Mouse (Mus musculus): ENCODE data around the gene Gm28043. TPM values are rescaled to one million over a fixed set of nuclear protein-coding genes. Genes with fewer than 3 reads are reported as not detected.

Gm28043 gene
- polyA plus RNA-seq, 1 experiment, result 2.1 TPM

- Histone ChIP-seq H3K27ac (ENCODE audit: insufficient read depth, low read length) (no peak within 1 kb of the TSS), H3K4me1 (ENCODE audit: control insufficient read depth, insufficient read depth, low read length) (peaks cover 3% of the 10 kb centered on the region; the same call in 1 of the 2 replicates), H3K4me3 (ENCODE audit: insufficient read depth, low read length) (peak within 1 kb of the TSS; percentile 51)
- TF ChIP-seq POLR2A (IDR thresholded peaks at IDR 0.05; ENCODE audit: low read depth, low read length), result peak; percentile 60
- no peak for TF ChIP-seq CTCF (IDR thresholded peaks at IDR 0.05; ENCODE audit: borderline replicate concordance, insufficient read depth, low read length)
Observed at GRCm38 (mm10) chr17:29716732-29717445, 102.2 kb downstream of the Gm28043 start, which contains the start of gene Ccdc167. TSS of gene Ccdc167 (minus strand) at chr17:29717044.

DNA sequence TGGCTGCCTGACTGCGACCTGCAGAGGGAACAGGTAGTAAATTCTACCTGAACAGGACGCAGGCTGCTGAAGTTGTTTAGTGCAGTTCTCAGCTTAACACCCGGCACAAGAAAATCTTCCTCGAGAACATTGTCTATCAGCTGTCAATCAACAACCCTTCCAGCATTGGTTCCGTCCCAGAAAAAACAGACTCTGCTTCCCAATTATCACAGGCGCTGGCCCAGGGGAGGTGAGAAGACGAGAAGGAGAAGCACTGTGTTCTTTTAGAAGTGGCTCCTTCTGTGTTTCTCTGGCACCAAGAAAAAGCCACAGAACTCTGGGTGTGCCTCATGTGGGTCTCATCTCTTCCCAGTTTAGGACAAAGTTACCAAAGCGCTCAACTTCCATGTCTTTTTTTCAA is 104.0 kb downstream of the Gm28043 start:
- Histone ChIP-seq H3K27ac (ENCODE audit: insufficient read depth, low read length) (no peak overlapping the region), H3K4me1 (ENCODE audit: control insufficient read depth, insufficient read depth, low read length) (peaks cover 3% of the 10 kb centered on the region; the same call in 1 of the 2 replicates), H3K4me3 (ENCODE audit: insufficient read depth, low read length) (no peak overlapping the region)
- no peak for TF ChIP-seq POLR2A (IDR thresholded peaks at IDR 0.05; ENCODE audit: low read depth, low read length)
- TF ChIP-seq CTCF (IDR thresholded peaks at IDR 0.05; ENCODE audit: borderline replicate concordance, insufficient read depth, low read length), result no peak

DNA sequence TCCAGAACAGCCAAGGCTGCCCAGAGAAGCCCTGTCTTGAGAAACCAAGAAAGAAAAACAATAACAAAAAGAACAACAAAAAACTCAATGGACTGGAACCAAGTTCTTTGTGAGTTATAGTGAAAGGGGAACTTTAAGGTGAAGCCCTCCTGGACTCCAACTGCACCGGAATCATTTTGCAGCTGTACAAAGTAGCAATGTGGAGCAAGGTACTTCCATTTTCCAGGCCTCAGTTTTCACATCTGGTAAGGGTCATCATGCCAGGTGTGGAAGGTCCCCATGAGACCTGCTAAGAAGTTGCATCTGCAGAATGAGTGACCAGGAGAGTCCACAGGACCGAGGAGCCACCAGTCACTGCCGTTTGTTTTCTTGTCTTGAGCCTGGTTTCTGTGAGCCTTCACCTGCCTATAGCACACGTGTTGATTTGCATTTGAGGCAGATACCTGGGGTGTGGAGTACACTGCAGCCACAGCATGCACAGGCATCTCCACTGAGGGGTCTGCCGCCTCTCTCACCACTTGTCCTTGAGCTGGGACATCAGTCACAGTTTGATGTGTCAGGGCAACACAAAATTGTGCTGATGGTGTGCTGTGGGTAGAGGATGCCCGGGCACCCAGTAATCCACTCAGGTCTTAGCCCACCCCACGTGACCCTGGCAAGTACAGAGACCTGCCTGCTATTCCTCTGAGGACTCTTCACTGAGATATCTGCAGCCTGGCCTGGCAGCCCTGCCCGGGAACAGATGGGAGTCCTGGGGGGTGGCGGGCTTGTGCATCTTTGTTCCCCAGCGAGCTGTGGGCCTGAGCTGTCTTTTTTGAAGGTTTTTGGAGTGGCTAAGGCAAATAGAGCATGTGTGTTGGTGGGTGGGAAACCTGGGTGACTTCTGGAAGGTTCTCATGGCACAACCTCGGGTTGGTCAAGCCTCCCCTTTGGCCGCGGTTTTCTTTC is 105.2 kb downstream of the Gm28043 start:
- H3K27ac ChIP-seq (ENCODE audit: insufficient read depth, low read length), result no peak overlapping the region
- peaks cover 3% of the 10 kb centered on the region; the same call in 1 of the 2 replicates for H3K4me1 ChIP-seq (ENCODE audit: control insufficient read depth, insufficient read depth, low read length)
- H3K4me3 ChIP-seq (ENCODE audit: insufficient read depth, low read length), result no peak overlapping the region
- TF ChIP-seq CTCF (IDR thresholded peaks at IDR 0.05; ENCODE audit: borderline replicate concordance, insufficient read depth, low read length) (no peak), POLR2A (IDR thresholded peaks at IDR 0.05; ENCODE audit: low read depth, low read length) (no peak)

GRCm38 (mm10) chr17:29720755-29721365 is 106.2 kb downstream of the Gm28043 start:
- Histone ChIP-seq H3K27ac (ENCODE audit: insufficient read depth, low read length) (no peak overlapping the region), H3K4me3 (ENCODE audit: insufficient read depth, low read length) (no peak overlapping the region), H3K4me1 (ENCODE audit: control insufficient read depth, insufficient read depth, low read length) (peaks cover 3% of the 10 kb centered on the region; the same call in 1 of the 2 replicates)
- TF ChIP-seq CTCF (IDR thresholded peaks at IDR 0.05; ENCODE audit: borderline replicate concordance, insufficient read depth, low read length) (no peak), POLR2A (IDR thresholded peaks at IDR 0.05; ENCODE audit: low read depth, low read length) (no peak)

DNA sequence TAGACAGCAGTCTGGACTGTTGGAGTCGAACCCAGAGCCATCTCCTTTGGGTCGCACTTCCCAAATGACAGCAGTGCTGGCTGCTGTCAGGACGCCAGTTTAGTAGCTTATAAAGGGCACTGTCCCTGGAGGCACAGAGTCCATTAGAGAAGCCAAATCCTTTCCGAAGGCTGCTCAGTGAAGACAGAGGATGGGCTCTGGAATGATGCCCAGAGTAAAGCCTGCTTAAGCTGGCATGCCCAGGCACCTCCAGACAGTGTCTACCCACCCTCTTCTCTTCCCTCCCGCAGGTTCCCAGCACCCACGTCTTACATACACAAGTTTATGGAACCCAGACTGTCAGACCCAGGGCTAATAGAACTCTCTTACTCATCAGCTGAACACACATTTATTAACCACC is 109.9 kb downstream of the Gm28043 start:
- H3K4me1 ChIP-seq (ENCODE audit: control insufficient read depth, insufficient read depth, low read length), result no peaks in the 10 kb centered on the region
- TF ChIP-seq CTCF (IDR thresholded peaks at IDR 0.05; ENCODE audit: borderline replicate concordance, insufficient read depth, low read length) (no peak), POLR2A (IDR thresholded peaks at IDR 0.05; ENCODE audit: low read depth, low read length) (no peak)
- H3K27ac ChIP-seq (ENCODE audit: insufficient read depth, low read length), result no peak overlapping the region
- no peak overlapping the region for H3K4me3 ChIP-seq (ENCODE audit: insufficient read depth, low read length)

- H3K27ac ChIP-seq (ENCODE audit: insufficient read depth, low read length), result no peak overlapping the region
- H3K4me3 ChIP-seq (ENCODE audit: insufficient read depth, low read length), result no peak overlapping the region
- TF ChIP-seq CTCF (IDR thresholded peaks at IDR 0.05; ENCODE audit: borderline replicate concordance, insufficient read depth, low read length) (no peak), POLR2A (IDR thresholded peaks at IDR 0.05; ENCODE audit: low read depth, low read length) (no peak)
- no peaks in the 10 kb centered on the region for H3K4me1 ChIP-seq (ENCODE audit: control insufficient read depth, insufficient read depth, low read length)
Observed at GRCm38 (mm10) chr17:29725027-29725620, 110.4 kb downstream of the Gm28043 start.

DNA sequence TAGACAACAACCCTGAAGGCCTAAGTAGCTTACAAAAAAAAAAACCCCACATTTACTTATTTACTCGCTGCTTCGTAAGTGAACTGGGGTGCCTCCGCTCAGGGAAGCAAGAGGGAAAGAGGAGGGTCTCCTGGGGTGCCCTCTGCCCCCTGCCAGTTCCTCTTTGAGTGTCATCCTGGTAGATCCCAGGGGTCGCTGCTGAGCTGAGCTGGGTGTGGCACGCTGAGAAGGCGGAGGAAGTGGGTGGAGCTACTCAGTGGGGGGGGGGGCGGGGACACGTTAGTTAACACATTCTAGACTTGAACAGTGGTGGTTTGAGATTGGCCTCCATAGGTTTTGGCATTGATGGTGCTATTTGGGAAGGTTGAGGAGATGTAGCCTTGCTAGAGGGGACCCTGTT is 113.4 kb downstream of the Gm28043 start:
- no peak for TF ChIP-seq CTCF (IDR thresholded peaks at IDR 0.05; ENCODE audit: borderline replicate concordance, insufficient read depth, low read length)
- no peak for TF ChIP-seq POLR2A (IDR thresholded peaks at IDR 0.05; ENCODE audit: low read depth, low read length)
- H3K4me1 ChIP-seq (ENCODE audit: control insufficient read depth, insufficient read depth, low read length), result no peaks in the 10 kb centered on the region
- H3K27ac ChIP-seq (ENCODE audit: insufficient read depth, low read length), result no peak overlapping the region
- no peak overlapping the region for H3K4me3 ChIP-seq (ENCODE audit: insufficient read depth, low read length)

DNA sequence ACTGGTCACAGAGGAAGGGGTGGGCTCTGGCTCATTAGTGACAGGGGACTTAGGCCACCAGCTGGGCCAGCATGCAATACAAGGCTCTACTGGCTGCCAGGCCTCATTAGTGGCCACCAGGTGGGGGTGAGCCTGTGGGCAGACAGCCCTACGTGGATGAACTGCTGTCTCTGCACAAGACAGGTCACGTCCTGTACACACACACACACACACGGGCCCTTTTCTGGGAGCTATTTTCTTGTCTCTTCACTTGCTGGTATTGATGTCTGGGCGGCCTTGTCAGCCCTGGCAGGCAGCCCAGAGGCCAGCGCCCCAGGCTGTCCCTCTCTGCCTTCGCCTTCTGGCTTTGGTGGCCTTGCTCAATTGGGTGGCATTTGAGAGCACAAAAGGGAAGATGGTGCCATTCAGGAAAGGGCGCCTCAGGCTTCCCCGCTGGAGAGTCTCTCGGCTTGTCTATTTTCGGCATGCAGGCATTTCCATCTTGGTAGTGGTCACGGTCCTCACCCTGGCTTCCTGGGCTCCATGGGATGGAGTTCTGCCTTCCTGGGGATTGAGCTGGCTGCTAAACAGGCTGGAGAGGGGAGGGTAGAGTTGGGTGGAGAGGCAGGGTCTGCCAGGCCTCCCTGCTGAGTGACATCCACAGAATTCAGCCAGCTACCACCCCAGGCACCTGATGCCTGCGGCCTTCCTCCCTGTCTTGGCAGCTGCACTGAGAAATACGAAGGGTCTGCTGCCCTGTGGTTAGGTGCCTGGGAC is 116.0 kb downstream of the Gm28043 start:
- no peak overlapping the region for H3K27ac ChIP-seq (ENCODE audit: insufficient read depth, low read length)
- no peak for TF ChIP-seq POLR2A (IDR thresholded peaks at IDR 0.05; ENCODE audit: low read depth, low read length)
- TF ChIP-seq CTCF (IDR thresholded peaks at IDR 0.05; ENCODE audit: borderline replicate concordance, insufficient read depth, low read length), result no peak
- no peaks in the 10 kb centered on the region for H3K4me1 ChIP-seq (ENCODE audit: control insufficient read depth, insufficient read depth, low read length)
- H3K4me3 ChIP-seq (ENCODE audit: insufficient read depth, low read length), result no peak overlapping the region

Measured in embryonic fibroblast, embryonic 13.5 days (primary cell).